ENCODE assay signal across 23 mouse cellular contexts in genomic region chr1:36525774-36526173, GRCm38 (mm10). TPM values are rescaled to one million over a fixed set of nuclear protein-coding genes. Genes with fewer than 3 reads are reported as not detected.
"Had no signal": no experiment of that assay in that cellular context is flagged by ENCODE, and none has a peak within 500 bp of the region (broad histone marks: within the 10 kb centered on the region; RNA-seq: fewer than 3 reads in every experiment).

No protein-coding gene starts in this region.

- H3K27me3 ChIP-seq: midbrain, embryonic 12.5 days; neural tube, embryonic 13.5 days; neural tube, embryonic 15.5 days had no signal

- H3K4me3 ChIP-seq: midbrain, embryonic 10.5 days; midbrain, embryonic 12.5 days; myocyte; neural tube, embryonic 13.5 days; neural tube, embryonic 15.5 days had no signal

- H3K4me2 ChIP-seq: lung, embryonic 14.5 days; midbrain, embryonic 12.5 days; neural tube, embryonic 13.5 days; neural tube, embryonic 15.5 days had no signal

- ATAC-seq: midbrain, embryonic 16.5 days had no signal

- H3K9ac ChIP-seq: lung, embryonic 14.5 days; midbrain, embryonic 12.5 days; neural tube, embryonic 13.5 days; neural tube, embryonic 15.5 days had no signal

- DNase-seq: lung, adult 18-20 months; lung, embryonic 14.5 days; lung, postnatal 10 days; lung, postnatal 4 days; midbrain, embryonic 14.5 days; retina, postnatal 1 day; right cerebral cortex, adult 18-20 months; right cerebral cortex, postnatal 25 days; right cerebral cortex, postnatal 4 days; spleen, adult 18-20 months; thymus, adult 18-20 months; thymus, postnatal 14 days; thymus, postnatal 36 days had no signal

- H3K9me3 ChIP-seq: midbrain, embryonic 10.5 days; midbrain, embryonic 12.5 days; neural tube, embryonic 13.5 days; neural tube, embryonic 15.5 days had no signal

- H3K27ac ChIP-seq: midbrain, embryonic 10.5 days; midbrain, embryonic 12.5 days; neural tube, embryonic 13.5 days; neural tube, embryonic 15.5 days had no signal

RNA-seq across cellular contexts. Expression of gene Gm42417, which starts 13.5 kb away (rescaled TPM):
- total RNA-seq: megakaryocyte, adult 5-6 weeks had no signal
- polyA plus RNA-seq: lung, embryonic 14.5 days; midbrain, embryonic 12.5 days; midbrain, embryonic 14.5 days; small intestine, adult 2 months; stomach, embryonic 14.5 days; stomach, embryonic 16.5 days had no signal
